Comparison of ENCODE assay signal across 23 mouse cellular contexts in genomic region chr19:38014443-38014842, GRCm38 (mm10). TPM values are rescaled to one million over a fixed set of nuclear protein-coding genes. Genes with fewer than 3 reads are reported as not detected.
A peak's percentile ranks its signal among the peaks of the same experiment; 100 is the strongest.
DNase-seq lines count a peak whose midpoint lies in the region; ATAC-seq and TF ChIP-seq lines count a peak whose summit lies in the region.
"Had no signal": no experiment of that assay in that cellular context is flagged by ENCODE, and none has a peak within 500 bp of the region (broad histone marks: within the 10 kb centered on the region; RNA-seq: fewer than 3 reads in every experiment).

No protein-coding gene starts in this region.

- ATAC-seq in lung, embryonic 14.5 days (ENCODE audit: insufficient read depth) = no peak
- no peak for ATAC-seq in stomach, embryonic 14.5 days (ENCODE audit: insufficient number of reproducible peaks, insufficient read depth, low FRiP score, low read depth)

- no peaks in the 10 kb centered on the region; the same call in 1 of the 2 replicates for H3K4me1 ChIP-seq in lung, embryonic 14.5 days (ENCODE audit: insufficient read depth)
- no peaks in the 10 kb centered on the region for H3K4me1 ChIP-seq in stomach, embryonic 14.5 days (ENCODE audit: control insufficient read depth, insufficient read depth, low read length)

- no peak for TF ChIP-seq CTCF in lung, embryonic 14.5 days (IDR thresholded peaks at IDR 0.05; ENCODE audit: low read depth)

- H3K4me3 ChIP-seq in lung, embryonic 14.5 days (ENCODE audit: low read depth, low read length) = no peak overlapping the region
- H3K4me3 ChIP-seq in stomach, embryonic 14.5 days (ENCODE audit: low read depth, low read length) = no peak overlapping the region
- H3K4me3 ChIP-seq: gastrocnemius, adult 2 months; heart, embryonic 12.5 days; heart, embryonic 15.5 days had no signal

- peak overlapping the region; percentile 65; the same call in 1 of the 2 replicates for H3K27ac ChIP-seq in lung, embryonic 14.5 days (ENCODE audit: low read depth)
- peak overlapping the region; percentile 18; the same call in 1 of the 2 replicates for H3K27ac ChIP-seq in stomach, embryonic 14.5 days (ENCODE audit: low read length)
- H3K27ac ChIP-seq: hindbrain, embryonic 14.5 days had no signal

- 69% methylated on average over 5 of the region's 5 CpGs for WGBS in lung, embryonic 14.5 days
- 89% methylated on average over 5 of the region's 5 CpGs for WGBS in stomach, embryonic 14.5 days

- no peaks in the 10 kb centered on the region for H3K36me3 ChIP-seq in lung, embryonic 14.5 days (ENCODE audit: insufficient read depth)
- H3K36me3 ChIP-seq in stomach, embryonic 14.5 days (ENCODE audit: control insufficient read depth, insufficient read depth, low read length) = no peaks in the 10 kb centered on the region
- H3K36me3 ChIP-seq: heart, embryonic 12.5 days; heart, embryonic 15.5 days had no signal

- H3K27me3 ChIP-seq in lung, embryonic 14.5 days (ENCODE audit: insufficient read depth, low read length) = no peaks in the 10 kb centered on the region
- no peaks in the 10 kb centered on the region for H3K27me3 ChIP-seq in stomach, embryonic 14.5 days (ENCODE audit: control insufficient read depth, insufficient read depth, low read length)
- H3K27me3 ChIP-seq: heart, embryonic 12.5 days; heart, embryonic 15.5 days; Patski had no signal

- no peak overlapping the region for H3K9ac ChIP-seq in lung, embryonic 14.5 days
- H3K9ac ChIP-seq in stomach, embryonic 14.5 days (replicated peaks; ENCODE audit: low read depth, low read length) = no peak overlapping the region
- H3K9ac ChIP-seq: forebrain, postnatal 0 days; heart, embryonic 12.5 days; heart, embryonic 15.5 days; hindbrain, embryonic 14.5 days had no signal

- DNase-seq in heart, adult 11 months = peak; percentile 86
- no peak for DNase-seq in heart, postnatal 10 days
- DNase-seq in lung, embryonic 14.5 days = no peak
- no peak for DNase-seq in lung, postnatal 10 days
- peak; percentile 19 for DNase-seq in NIH3T3 (ENCODE audit: low read depth)
- no peak for DNase-seq in right cerebral cortex, postnatal 4 days
- no peak for DNase-seq in adrenal gland, postnatal 10 days
- DNase-seq: adrenal gland, adult 2 months; adrenal gland, postnatal 25 days; cerebellum, adult 11-12 months; cerebellum, adult 8-10 months; cerebellum, postnatal 14 days; forebrain, postnatal 0 days; gastrocnemius, adult 2 months; gastrocnemius, postnatal 14 days; heart, adult 18-20 months; heart, postnatal 14 days; heart, postnatal 4 days had no signal

- H3K9me3 ChIP-seq in lung, embryonic 14.5 days (ENCODE audit: low read depth, low read length) = no peaks in the 10 kb centered on the region
- no peaks in the 10 kb centered on the region for H3K9me3 ChIP-seq in stomach, embryonic 14.5 days (ENCODE audit: control insufficient read depth, low read depth, low read length)
- H3K9me3 ChIP-seq: heart, embryonic 12.5 days; heart, embryonic 15.5 days had no signal

- H3K4me2 ChIP-seq in lung, embryonic 14.5 days = no peak overlapping the region
- H3K4me2 ChIP-seq in stomach, embryonic 14.5 days (replicated peaks; ENCODE audit: low read depth, low read length) = no peak overlapping the region
- H3K4me2 ChIP-seq: heart, embryonic 12.5 days; heart, embryonic 15.5 days; hindbrain, embryonic 14.5 days had no signal

- intact Hi-C loops in heart, postnatal 10 days (cut with DNase I) = no loop called here

RNA-seq across cellular contexts. Expression of gene Myof, which starts 28.9 kb away (rescaled TPM):
- total RNA-seq in heart, postnatal 10 days (2021) = 10 to 100 TPM; 14.9 to 15.7 TPM
- 37.9 and 41.0 TPM in 2 replicates for polyA plus RNA-seq in lung, embryonic 14.5 days (2014; fragmentation: Nextera tagmentation; extraction: Ambion mirVana)
- 22.7 and 25.1 TPM in 2 replicates for polyA plus RNA-seq in stomach, embryonic 14.5 days (2014; fragmentation: Nextera tagmentation; extraction: Ambion mirVana)
- 10 to 100 TPM; 15.1 to 16.0 TPM for total RNA-seq in adrenal gland, postnatal 10 days (2021)

RNA-seq across cellular contexts. Expression of gene Cep55, which starts 40.4 kb away (rescaled TPM):
- total RNA-seq in heart, postnatal 10 days (2021) = 1 to 10 TPM; 7.1 to 7.8 TPM
- 44.5 and 47.7 TPM in 2 replicates for polyA plus RNA-seq in lung, embryonic 14.5 days (2014; fragmentation: Nextera tagmentation; extraction: Ambion mirVana)
- polyA plus RNA-seq in stomach, embryonic 14.5 days (2014; fragmentation: Nextera tagmentation; extraction: Ambion mirVana) = 28.5 and 33.3 TPM in 2 replicates
- total RNA-seq in adrenal gland, postnatal 10 days (2021) = 1 to 10 TPM; 7.1 to 7.7 TPM
- total RNA-seq: gastrocnemius, adult 2 months had no signal

Comparison
In these comparisons a context has a peak if more than half of its experiments do, and no peak if none do; other contexts are left out.
1. DNase-seq: peak in heart, adult 11 months (single experiment) and NIH3T3 (single experiment); none in heart, postnatal 10 days (0 of 2), lung, embryonic 14.5 days (single experiment), lung, postnatal 10 days (single experiment), right cerebral cortex, postnatal 4 days (single experiment) and adrenal gland, postnatal 10 days (single experiment).